Mouse (Mus musculus): Measurements from ENCODE around the gene Mtfmt. TPM values are rescaled to one million over a fixed set of nuclear protein-coding genes. Genes with fewer than 3 reads are reported as not detected.
A peak's percentile ranks its signal among the peaks of the same experiment; 100 is the strongest.

The Mtfmt gene
- polyA plus RNA-seq (2016; fragmentation: Nextera tagmentation; extraction: Ambion mirVana) = 22.0 and 22.2 TPM in 2 replicates

- H3K9ac ChIP-seq = peak within 1 kb of the TSS; percentile 86
- H3K4me3 ChIP-seq (replicated peaks) = peak within 1 kb of the TSS; percentile 95
- no peaks in the 10 kb centered on the region for H3K9me3 ChIP-seq
- H3K36me3 ChIP-seq (replicated peaks) = peaks cover 9% of the 10 kb centered on the region; the same call in 1 of the 2 replicates
- peaks cover 6% of the 10 kb centered on the region for H3K4me1 ChIP-seq
- H3K27ac ChIP-seq = no peak within 1 kb of the TSS
- under 1% methylated on average over 54 of the region's 54 CpGs for WGBS
- peak; percentile 91 for ATAC-seq (ENCODE audit: low FRiP score)
- H3K27me3 ChIP-seq = 0 out of 2 replicates have a peak, but pooled peaks cover 4% of the 10 kb centered on the region
- H3K4me2 ChIP-seq = peak within 1 kb of the TSS; percentile 71
Observed at GRCm38 (mm10) chr9:65435671-65436301, at the start of gene Mtfmt. TSS of gene Mtfmt (plus strand) at chr9:65435782.

GRCm38 (mm10) chr9:65386373-65387140 lies 49.0 kb upstream of the Mtfmt start:
- Histone ChIP-seq H3K4me1 (peaks cover 5% of the 10 kb centered on the region), H3K36me3 (replicated peaks) (no peaks in the 10 kb centered on the region), H3K9me3 (peaks cover 6% of the 10 kb centered on the region; the same call in 1 of the 2 replicates), H3K9ac (no peak overlapping the region), H3K4me2 (no peak overlapping the region), H3K4me3 (replicated peaks) (no peak overlapping the region), H3K27ac (no peak overlapping the region), H3K27me3 (peaks cover 33% of the 10 kb centered on the region)
- WGBS = 38% methylated on average over 8 of the region's 8 CpGs
- ATAC-seq (ENCODE audit: low FRiP score) = no peak

DNA sequence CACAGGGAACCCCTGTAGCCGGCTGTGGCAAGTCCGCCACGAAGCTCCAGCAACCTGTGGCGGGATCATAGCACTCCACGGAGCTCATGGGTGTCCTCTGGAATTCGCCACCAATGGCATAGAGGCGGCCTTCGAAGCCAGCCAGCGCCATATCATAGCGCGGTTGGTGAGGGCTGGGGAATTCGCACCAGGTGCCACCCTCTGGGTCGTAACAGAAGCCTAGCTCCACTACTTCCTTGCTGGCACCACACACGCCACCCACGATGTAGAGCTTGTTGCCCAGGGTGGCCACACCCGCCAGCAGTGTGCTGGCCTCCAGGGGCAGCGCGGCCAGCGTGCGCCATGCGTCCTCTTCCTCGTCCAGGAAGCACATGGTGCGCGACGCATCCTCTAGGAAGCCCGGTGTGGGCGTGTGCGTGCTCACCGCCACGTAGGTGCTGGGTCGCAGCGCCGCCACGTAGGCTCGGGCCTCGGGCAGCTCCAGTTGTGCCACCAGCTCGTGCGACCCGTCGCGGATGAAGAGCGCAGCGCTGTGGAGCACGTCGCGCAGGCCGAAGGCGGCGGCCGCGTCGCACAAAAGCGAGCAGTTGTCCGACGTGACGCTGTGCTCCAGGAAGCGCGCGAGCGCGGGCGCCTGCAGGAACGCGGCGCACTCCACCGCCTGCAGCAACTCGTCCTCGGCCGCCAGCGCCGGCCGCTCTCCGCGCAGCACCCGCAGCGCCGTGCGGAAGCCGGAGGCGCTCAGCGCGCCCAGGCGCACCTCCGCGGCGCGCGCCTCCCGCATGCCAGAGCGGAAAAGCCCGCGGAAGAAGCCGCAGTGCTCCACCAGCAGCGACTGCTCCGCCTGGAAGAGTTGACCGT lies 44.6 kb upstream of the Mtfmt start:
- Histone ChIP-seq H3K9ac (peak overlapping the region; percentile 3; the same call in 1 of the 2 replicates), H3K4me2 (peak overlapping the region; percentile 54), H3K9me3 (peaks cover 6% of the 10 kb centered on the region; the same call in 1 of the 2 replicates), H3K27me3 (peaks cover 63% of the 10 kb centered on the region), H3K4me1 (peaks cover 5% of the 10 kb centered on the region), H3K4me3 (replicated peaks) (peak overlapping the region; percentile 40), H3K27ac (no peak overlapping the region), H3K36me3 (replicated peaks) (no peaks in the 10 kb centered on the region)
- 18% methylated on average over 96 of the region's 96 CpGs for WGBS
- peak; percentile 41 for ATAC-seq (ENCODE audit: low FRiP score)

DNA sequence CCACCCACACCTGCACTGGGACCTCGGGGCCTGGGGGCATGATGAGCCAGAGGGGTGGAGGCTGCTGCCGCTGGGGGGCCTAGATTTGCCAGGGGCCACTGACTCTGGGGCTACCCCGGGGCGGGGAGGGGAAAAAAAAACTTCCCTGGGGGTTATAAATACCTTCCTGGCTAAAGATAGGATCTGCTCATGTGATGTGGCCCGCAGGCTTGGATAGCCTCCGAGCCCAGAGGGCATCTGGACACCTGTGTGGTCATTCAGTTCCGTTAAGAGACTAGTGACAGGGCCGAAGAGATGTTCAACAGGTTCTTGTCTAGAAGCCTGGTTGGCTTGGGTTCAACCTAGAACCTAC lies 44.0 kb upstream of the Mtfmt start, which contains the start of gene Kbtbd13:
Gene Kbtbd13, minus strand, starts transcription at position 40 of the 352 bp plus-strand sequence.
- WGBS = 44% methylated on average over 8 of the region's 8 CpGs

GRCm38 (mm10) chr9:65392638-65393364 lies 42.8 kb upstream of the Mtfmt start:
- H3K4me2 ChIP-seq = no peak overlapping the region
- WGBS = 28% methylated on average over 6 of the region's 6 CpGs
- H3K9me3 ChIP-seq = peaks cover 6% of the 10 kb centered on the region; the same call in 1 of the 2 replicates
- no peaks in the 10 kb centered on the region for H3K36me3 ChIP-seq (replicated peaks)
- peaks cover 60% of the 10 kb centered on the region for H3K27me3 ChIP-seq
- H3K9ac ChIP-seq = no peak overlapping the region
- no peak overlapping the region for H3K4me3 ChIP-seq (replicated peaks)
- H3K4me1 ChIP-seq = peaks cover 5% of the 10 kb centered on the region
- no peak overlapping the region for H3K27ac ChIP-seq
- no peak for ATAC-seq (ENCODE audit: low FRiP score)

More for the DNA sequence above, 44.0 kb upstream of the Mtfmt start, which contains the start of gene Kbtbd13:
- Histone ChIP-seq H3K9ac (peak within 1 kb of the TSS; percentile 3; the same call in 1 of the 2 replicates), H3K4me3 (replicated peaks) (peak within 1 kb of the TSS; percentile 40), H3K9me3 (peaks cover 6% of the 10 kb centered on the region; the same call in 1 of the 2 replicates), H3K4me2 (peak within 1 kb of the TSS; percentile 54), H3K36me3 (replicated peaks) (no peaks in the 10 kb centered on the region), H3K27ac (no peak within 1 kb of the TSS), H3K27me3 (peaks cover 63% of the 10 kb centered on the region), H3K4me1 (peaks cover 5% of the 10 kb centered on the region)
- ATAC-seq (ENCODE audit: low FRiP score) = no peak

DNA sequence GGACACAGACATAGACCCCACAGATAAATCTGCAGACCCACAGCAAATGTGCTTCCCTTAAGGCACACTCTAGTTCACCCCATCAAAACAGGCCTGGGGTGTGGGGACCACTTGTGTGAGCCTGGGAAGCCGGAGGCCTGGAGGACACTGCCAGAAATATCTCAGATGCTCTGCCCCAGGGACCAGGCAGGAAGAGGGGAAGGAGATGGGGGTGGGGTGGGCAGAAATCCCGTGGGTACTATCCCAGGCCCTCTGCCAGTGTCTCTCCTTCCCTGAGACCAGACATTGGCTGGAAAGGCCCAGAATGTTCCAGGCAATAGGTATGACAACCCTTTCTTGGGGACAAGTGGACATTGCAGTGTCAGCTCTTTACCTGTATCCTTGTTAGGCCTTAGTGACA lies 42.0 kb upstream of the Mtfmt start:
- peaks cover 11% of the 10 kb centered on the region for H3K4me1 ChIP-seq
- H3K27me3 ChIP-seq = peaks cover 60% of the 10 kb centered on the region
- no peak overlapping the region for H3K4me3 ChIP-seq (replicated peaks)
- H3K27ac ChIP-seq = no peak overlapping the region
- ATAC-seq (ENCODE audit: low FRiP score) = no peak
- H3K36me3 ChIP-seq (replicated peaks) = no peaks in the 10 kb centered on the region
- peaks cover 6% of the 10 kb centered on the region; the same call in 1 of the 2 replicates for H3K9me3 ChIP-seq
- 64% methylated on average over 2 of the region's 2 CpGs for WGBS
- H3K4me2 ChIP-seq = no peak overlapping the region
- no peak overlapping the region for H3K9ac ChIP-seq

- Histone ChIP-seq H3K36me3 (replicated peaks) (no peaks in the 10 kb centered on the region), H3K4me1 (peaks cover 15% of the 10 kb centered on the region), H3K27ac (no peak overlapping the region), H3K9me3 (peaks cover 6% of the 10 kb centered on the region; the same call in 1 of the 2 replicates), H3K4me3 (replicated peaks) (no peak overlapping the region), H3K9ac (no peak overlapping the region), H3K4me2 (no peak overlapping the region), H3K27me3 (peaks cover 60% of the 10 kb centered on the region)
- 73% methylated on average over 2 of the region's 2 CpGs for WGBS
- no peak for ATAC-seq (ENCODE audit: low FRiP score)
Observed at GRCm38 (mm10) chr9:65394360-65394759, 41.2 kb upstream of the Mtfmt start.

- Histone ChIP-seq H3K4me1 (peaks cover 10% of the 10 kb centered on the region), H3K36me3 (replicated peaks) (no peaks in the 10 kb centered on the region), H3K27ac (no peak within 1 kb of the TSS), H3K27me3 (peaks cover 21% of the 10 kb centered on the region), H3K9me3 (no peaks in the 10 kb centered on the region), H3K4me3 (replicated peaks) (peak within 1 kb of the TSS; percentile 48), H3K4me2 (peak within 1 kb of the TSS; percentile 69), H3K9ac (peak within 1 kb of the TSS; percentile 60)
- ATAC-seq (ENCODE audit: low FRiP score) = peak; percentile 86
- WGBS = under 1% methylated on average over 23 of the region's 24 CpGs
Observed at GRCm38 (mm10) chr9:65398279-65398678, 37.3 kb upstream of the Mtfmt start, which contains the start of gene Rasl12. TSS of gene Rasl12 (plus strand) at chr9:65398506.

GRCm38 (mm10) chr9:65399934-65400333 lies 35.6 kb upstream of the Mtfmt start:
- no peak for ATAC-seq (ENCODE audit: low FRiP score)
- H3K9me3 ChIP-seq = no peaks in the 10 kb centered on the region
- H3K27me3 ChIP-seq = peaks cover 8% of the 10 kb centered on the region
- H3K36me3 ChIP-seq (replicated peaks) = no peaks in the 10 kb centered on the region
- no peak overlapping the region for H3K4me2 ChIP-seq
- no peak overlapping the region for H3K9ac ChIP-seq
- H3K4me1 ChIP-seq = peaks cover 10% of the 10 kb centered on the region
- no peak overlapping the region for H3K4me3 ChIP-seq (replicated peaks)
- H3K27ac ChIP-seq = no peak overlapping the region
- WGBS = 90% methylated on average over 6 of the region's 6 CpGs

- no peak overlapping the region for H3K4me2 ChIP-seq
- H3K4me3 ChIP-seq (replicated peaks) = no peak overlapping the region
- no peaks in the 10 kb centered on the region for H3K27me3 ChIP-seq
- 77% methylated on average over 15 of the region's 15 CpGs for WGBS
- H3K36me3 ChIP-seq (replicated peaks) = no peaks in the 10 kb centered on the region
- no peaks in the 10 kb centered on the region; the same call in 1 of the 2 replicates for H3K4me1 ChIP-seq
- no peak overlapping the region for H3K27ac ChIP-seq
- no peak for ATAC-seq (ENCODE audit: low FRiP score)
- H3K9ac ChIP-seq = no peak overlapping the region
- H3K9me3 ChIP-seq = no peaks in the 10 kb centered on the region
Observed at GRCm38 (mm10) chr9:65404331-65405183, 31.0 kb upstream of the Mtfmt start.

GRCm38 (mm10) chr9:65405184-65405449 lies 30.5 kb upstream of the Mtfmt start:
- no peak overlapping the region for H3K9ac ChIP-seq
- H3K27ac ChIP-seq = no peak overlapping the region
- WGBS = 84% methylated on average over 2 of the region's 2 CpGs
- H3K4me2 ChIP-seq = no peak overlapping the region
- no peaks in the 10 kb centered on the region; the same call in 1 of the 2 replicates for H3K4me1 ChIP-seq
- H3K9me3 ChIP-seq = no peaks in the 10 kb centered on the region
- H3K27me3 ChIP-seq = no peaks in the 10 kb centered on the region
- no peak overlapping the region for H3K4me3 ChIP-seq (replicated peaks)
- ATAC-seq (ENCODE audit: low FRiP score) = no peak
- H3K36me3 ChIP-seq (replicated peaks) = no peaks in the 10 kb centered on the region

Measured in forebrain, embryonic 12.5 days (tissue).